Mouse (Mus musculus) stomach, embryonic 16.5 days (tissue): ENCODE measurements around the gene Agmat. TPM values are rescaled to one million over a fixed set of nuclear protein-coding genes. Genes with fewer than 3 reads are reported as not detected.

Source experiments
- ATAC-seq: fragments of 200-750 bp; cut with Nextera tagmentation; 2 replicates; pipeline ENCODE4 v1.8.0; 2017; ENCODE audit warnings: moderate number of reproducible peaks, moderate TSS enrichment; ENCODE audit not compliant: insufficient read depth, low FRiP score
- H3K27ac ChIP-seq: fragments of 300-500 bp; sonication (generic); 2 replicates; pipeline ENCODE4 v1.5.1; 2014; ENCODE audit warnings: low read length
- H3K27me3 ChIP-seq: fragments of 300-500 bp; sonication (generic); 2 replicates; pipeline ENCODE4 v1.6.1; 2014; ENCODE audit warnings: low read length, control low read depth, mixed read lengths; ENCODE audit not compliant: control insufficient read depth, insufficient read depth
- H3K36me3 ChIP-seq: fragments of 300-500 bp; sonication (generic); 2 replicates; pipeline ENCODE4 v1.6.1; 2014; ENCODE audit warnings: low read length; ENCODE audit not compliant: control insufficient read depth, insufficient read depth
- H3K4me1 ChIP-seq: fragments of 300-500 bp; sonication (generic); 2 replicates; pipeline ENCODE4 v1.6.1; 2014; ENCODE audit warnings: low read length, control low read depth, mixed read lengths; ENCODE audit not compliant: control insufficient read depth, insufficient read depth
- H3K4me2 ChIP-seq: fragments of 300-500 bp; sonication (generic); 2 replicates; pipeline ENCODE4 v1.6.1; 2014; ENCODE audit warnings: low read depth, low read length, mixed read lengths
- H3K4me3 ChIP-seq: fragments of 300-500 bp; sonication (generic); replicated peaks from 2 replicates; pipeline ENCODE4 v1.5.1; 2014; ENCODE audit warnings: mild to moderate bottlenecking, low read length
- H3K9ac ChIP-seq: fragments of 300-500 bp; sonication (generic); 2 replicates; pipeline ENCODE4 v1.6.1; 2014; ENCODE audit warnings: low read length
- H3K9me3 ChIP-seq: fragments of 300-500 bp; sonication (generic); replicated peaks from 2 replicates; pipeline ENCODE4 v1.6.1; 2016; ENCODE audit warnings: low read length, control low read depth; ENCODE audit not compliant: control insufficient read depth
- WGBS: fragments of 180-500 bp; shearing (Covaris S2); extraction: QIAGEN DNeasy Blood & Tissue Kit; methylation state at CpG from one replicate; pipeline ENCODE4 v1.1.7; 2014; 5-methylcytosine and 5-hydroxymethylcytosine counted together
- polyA plus RNA-seq: library from polyadenylated mRNA; unstranded; fragments of >200 nt; fragmentation: Nextera tagmentation; extraction: Ambion mirVana; gene quantifications from 2 replicates; pipeline ENCODE4 v1.2.1, GENCODE M21; 2015

The Agmat gene
- polyA plus RNA-seq, 1 experiment from 2014 or later = 8.0 TPM

DNA sequence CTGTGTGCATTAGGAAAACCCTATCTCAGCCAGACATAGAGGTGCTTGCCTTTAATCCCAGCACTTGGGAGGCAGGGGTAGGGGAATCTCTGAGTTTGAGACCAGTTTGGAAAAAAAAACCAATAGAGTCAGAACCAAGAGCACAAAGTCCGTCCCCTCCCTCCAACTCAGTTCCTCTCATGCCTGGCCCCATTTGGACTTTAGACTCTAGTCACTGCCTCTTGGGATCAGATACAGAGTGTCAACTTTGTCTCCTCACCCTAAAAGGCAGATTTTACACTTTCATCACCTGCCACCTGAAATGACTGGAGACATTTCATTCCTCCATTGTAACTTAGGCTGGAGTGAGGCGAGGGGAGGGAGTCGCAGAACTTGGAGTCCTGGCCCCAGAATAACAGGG is 17.2 kb upstream of the Agmat start:
- Histone ChIP-seq H3K27me3 (no peaks in the 10 kb centered on the region), H3K36me3 (no peaks in the 10 kb centered on the region), H3K9me3 (no peaks in the 10 kb centered on the region), H3K4me1 (no peaks in the 10 kb centered on the region; the same call in 1 of the 2 replicates), H3K4me3 (no peak overlapping the region), H3K27ac (peak overlapping the region; percentile 60), H3K4me2 (no peak overlapping the region), H3K9ac (peak overlapping the region; percentile 29; the same call in 1 of the 2 replicates)
- WGBS = 70% methylated on average over 3 of the region's 3 CpGs
- peak; percentile 71; the same call in 1 of the 2 replicates for ATAC-seq

DNA sequence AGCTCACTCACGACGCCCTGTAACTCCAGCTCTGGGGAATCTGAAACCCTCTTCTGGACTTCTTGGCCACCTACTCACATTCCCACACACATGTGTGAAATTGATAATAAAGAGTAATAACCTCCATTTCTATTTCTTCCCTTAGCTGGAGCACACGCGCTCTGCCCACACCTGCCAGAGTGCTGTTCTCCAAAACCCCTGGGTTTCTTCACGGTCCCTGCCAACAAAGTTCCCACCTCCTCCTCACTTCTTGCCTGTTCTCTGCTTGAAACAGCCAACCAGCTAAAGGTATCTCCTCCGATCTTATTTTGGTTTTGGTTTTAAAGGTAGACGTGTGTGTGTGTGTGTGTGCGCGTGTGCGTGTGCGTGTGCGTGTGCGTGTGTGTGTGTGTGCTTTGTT is 16.1 kb upstream of the Agmat start:
- H3K4me1 ChIP-seq = no peaks in the 10 kb centered on the region; the same call in 1 of the 2 replicates
- no peak overlapping the region for H3K9ac ChIP-seq
- WGBS = 79% methylated on average over 13 of the region's 13 CpGs
- H3K27ac ChIP-seq = no peak overlapping the region
- no peaks in the 10 kb centered on the region for H3K9me3 ChIP-seq
- no peaks in the 10 kb centered on the region for H3K36me3 ChIP-seq
- H3K27me3 ChIP-seq = no peaks in the 10 kb centered on the region
- no peak overlapping the region for H3K4me2 ChIP-seq
- ATAC-seq = no peak
- H3K4me3 ChIP-seq = no peak overlapping the region

DNA sequence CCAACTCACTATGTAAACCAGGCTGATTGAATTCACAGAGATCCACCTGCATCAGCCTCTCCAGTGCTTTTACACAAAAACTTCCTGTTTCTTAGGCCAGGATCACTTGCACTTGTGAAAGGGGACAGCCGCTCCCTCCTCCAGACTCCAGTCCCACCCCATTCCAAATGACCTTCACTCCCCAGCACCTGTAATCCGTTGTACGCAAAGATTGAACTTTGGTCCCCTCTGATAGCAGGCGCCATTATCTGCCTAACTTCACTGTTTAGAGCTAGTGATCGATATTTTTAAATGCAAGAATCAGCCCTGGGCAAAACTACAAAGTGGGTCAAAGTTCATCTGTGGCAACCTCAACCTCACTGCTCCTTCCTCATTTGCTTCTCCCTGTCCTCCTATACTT is 14.7 kb upstream of the Agmat start:
- Histone ChIP-seq H3K4me3 (no peak overlapping the region), H3K36me3 (no peaks in the 10 kb centered on the region), H3K4me1 (no peaks in the 10 kb centered on the region; the same call in 1 of the 2 replicates), H3K27ac (no peak overlapping the region), H3K9me3 (no peaks in the 10 kb centered on the region), H3K27me3 (no peaks in the 10 kb centered on the region), H3K4me2 (no peak overlapping the region), H3K9ac (no peak overlapping the region)
- 0 out of 2 replicates have a peak, but pooled peaks have one; percentile 29 for ATAC-seq
- 62% methylated on average over 5 of the region's 5 CpGs for WGBS

DNA sequence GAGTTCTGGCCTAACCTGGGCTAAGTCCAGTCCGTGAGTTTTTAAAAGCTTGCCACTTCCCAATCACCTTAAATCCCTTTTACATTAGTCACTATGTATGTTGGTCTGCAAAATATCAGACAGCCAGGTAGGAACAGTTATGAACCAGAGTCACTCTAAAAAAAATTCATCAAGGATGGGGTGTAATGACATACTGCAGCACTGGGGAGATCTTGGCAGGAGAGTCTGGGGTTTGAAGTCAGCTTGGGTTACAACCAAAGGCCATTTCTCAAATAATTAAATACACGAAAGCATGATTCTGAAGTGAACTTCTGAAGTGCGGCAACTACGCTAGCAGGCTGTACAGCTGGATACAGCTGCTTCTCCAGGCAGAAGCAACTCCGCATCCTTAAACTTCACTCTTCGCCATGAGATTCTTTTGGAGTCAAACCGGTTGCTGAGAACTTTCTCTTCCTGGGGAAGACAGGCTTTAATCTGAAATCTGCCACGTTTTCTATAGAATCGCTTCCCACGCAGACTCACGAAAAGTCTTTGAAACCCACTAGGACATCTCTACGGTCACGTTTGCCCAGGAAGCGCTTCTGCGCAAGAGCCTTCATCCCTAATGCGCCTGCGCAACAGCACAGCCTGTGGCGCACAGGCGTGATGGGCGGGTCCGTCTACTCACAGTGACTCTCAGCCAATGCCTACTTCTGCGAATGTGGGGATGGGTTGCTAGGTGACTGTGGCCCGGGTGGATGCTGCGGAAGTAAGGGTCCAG is 11.8 kb upstream of the Agmat start:
- Histone ChIP-seq H3K4me1 (no peaks in the 10 kb centered on the region; the same call in 1 of the 2 replicates), H3K27ac (peak overlapping the region; percentile 89), H3K36me3 (no peaks in the 10 kb centered on the region), H3K4me3 (peak overlapping the region; percentile 42), H3K9ac (peak overlapping the region; percentile 61), H3K27me3 (no peaks in the 10 kb centered on the region), H3K9me3 (no peaks in the 10 kb centered on the region), H3K4me2 (peak overlapping the region; percentile 61)
- WGBS = 6% methylated on average over 24 of the region's 24 CpGs
- peak; percentile 94 for ATAC-seq

DNA sequence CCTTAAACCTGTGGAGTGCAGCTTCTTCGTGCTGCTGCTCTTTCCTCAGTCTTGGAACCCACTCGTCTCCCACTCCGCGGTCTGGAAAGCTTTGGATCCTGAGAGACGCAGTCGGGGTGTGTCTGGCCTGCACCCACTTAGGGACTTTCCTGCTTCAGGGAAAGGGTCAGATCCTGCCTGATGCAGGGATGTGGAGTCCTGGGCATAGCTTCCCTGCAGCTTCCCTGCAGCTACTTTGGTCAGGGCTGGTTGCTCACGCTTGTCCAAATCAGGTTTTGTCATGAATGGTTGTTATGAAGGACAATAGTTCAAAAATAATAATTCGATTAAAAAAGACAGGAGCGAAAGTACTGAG is 11.3 kb upstream of the Agmat start:
- WGBS = 23% methylated on average over 9 of the region's 9 CpGs
- Histone ChIP-seq H3K27me3 (no peaks in the 10 kb centered on the region), H3K36me3 (no peaks in the 10 kb centered on the region), H3K4me2 (peak overlapping the region; percentile 61), H3K4me1 (no peaks in the 10 kb centered on the region; the same call in 1 of the 2 replicates), H3K9ac (peak overlapping the region; percentile 43; the same call in 1 of the 2 replicates), H3K27ac (peak overlapping the region; percentile 89), H3K4me3 (peak overlapping the region; percentile 42), H3K9me3 (no peaks in the 10 kb centered on the region)
- ATAC-seq = no peak

DNA sequence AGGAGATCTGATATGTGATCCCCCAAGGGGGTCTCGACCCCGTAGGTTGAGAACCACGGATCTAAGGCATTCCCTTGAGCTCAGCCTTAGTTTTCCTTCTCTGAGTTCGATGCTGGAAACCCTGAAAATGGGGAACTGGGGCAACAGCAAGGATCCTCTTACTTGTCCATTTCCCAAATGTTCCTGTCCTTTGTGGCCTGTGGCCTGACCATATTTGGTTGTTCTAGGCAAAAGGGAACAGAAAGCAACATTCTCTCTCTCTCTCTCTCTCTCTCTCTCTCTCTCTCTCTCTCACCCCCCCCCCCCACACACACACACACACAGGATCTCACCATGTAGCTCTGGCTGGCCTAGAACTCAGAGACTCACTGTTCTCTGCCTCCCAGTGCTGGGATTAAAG is 9.6 kb upstream of the Agmat start:
- no peak overlapping the region for H3K4me2 ChIP-seq
- no peaks in the 10 kb centered on the region for H3K36me3 ChIP-seq
- H3K27ac ChIP-seq = no peak overlapping the region
- H3K4me1 ChIP-seq = no peaks in the 10 kb centered on the region; the same call in 1 of the 2 replicates
- H3K4me3 ChIP-seq = no peak overlapping the region
- WGBS = 72% methylated on average over 4 of the region's 4 CpGs
- no peak for ATAC-seq
- no peak overlapping the region for H3K9ac ChIP-seq
- H3K27me3 ChIP-seq = no peaks in the 10 kb centered on the region
- no peaks in the 10 kb centered on the region for H3K9me3 ChIP-seq

DNA sequence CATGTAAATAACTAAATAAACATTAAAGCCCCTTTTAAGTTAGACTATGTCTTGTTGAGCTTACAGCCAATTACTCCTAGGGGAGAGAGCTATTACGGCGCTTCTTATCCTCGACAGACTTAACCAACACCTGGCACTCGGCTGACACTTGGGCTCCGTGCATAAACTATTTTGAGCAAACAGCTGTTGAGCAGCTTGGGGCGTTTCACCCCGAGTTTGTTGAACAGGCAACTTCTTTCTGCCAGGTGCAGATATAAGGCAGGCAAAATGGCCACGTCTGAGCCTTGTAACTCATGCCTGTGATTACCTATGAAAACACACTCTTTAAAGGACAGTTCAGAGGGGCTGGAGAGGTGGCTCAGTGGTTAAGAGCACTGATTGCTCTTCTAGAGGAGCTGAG is 8.5 kb upstream of the Agmat start:
- Histone ChIP-seq H3K4me2 (no peak overlapping the region), H3K4me1 (no peaks in the 10 kb centered on the region; the same call in 1 of the 2 replicates), H3K27ac (no peak overlapping the region), H3K27me3 (no peaks in the 10 kb centered on the region), H3K9me3 (no peaks in the 10 kb centered on the region), H3K36me3 (no peaks in the 10 kb centered on the region), H3K9ac (no peak overlapping the region), H3K4me3 (no peak overlapping the region)
- WGBS = 65% methylated on average over 8 of the region's 8 CpGs
- ATAC-seq = no peak

DNA sequence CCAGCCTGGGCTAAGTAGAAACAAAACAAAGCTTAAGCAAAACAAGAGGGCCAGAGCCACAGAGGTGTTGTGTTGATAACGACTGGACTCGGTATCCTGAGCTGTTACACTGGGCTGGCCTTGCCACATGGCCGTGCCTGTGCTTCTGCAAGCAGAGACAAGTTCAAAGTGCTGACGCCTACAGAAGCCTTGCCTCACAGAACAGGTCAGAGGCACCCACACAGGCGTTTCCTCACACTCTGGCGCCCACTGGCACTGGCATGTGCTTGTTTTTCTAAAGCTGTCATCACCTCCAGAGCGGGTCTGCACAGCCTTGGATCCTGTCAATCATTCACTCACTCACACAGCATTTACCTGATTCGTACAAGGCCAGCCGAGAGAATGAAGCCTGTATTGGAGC is 4.6 kb upstream of the Agmat start:
- no peaks in the 10 kb centered on the region for H3K36me3 ChIP-seq
- peak overlapping the region; percentile 81 for H3K27ac ChIP-seq
- peak; percentile 87 for ATAC-seq
- no peaks in the 10 kb centered on the region for H3K9me3 ChIP-seq
- no peak overlapping the region for H3K4me3 ChIP-seq
- no peaks in the 10 kb centered on the region for H3K4me1 ChIP-seq
- H3K27me3 ChIP-seq = no peaks in the 10 kb centered on the region
- no peak overlapping the region for H3K9ac ChIP-seq
- WGBS = 47% methylated on average over 9 of the region's 9 CpGs
- no peak overlapping the region for H3K4me2 ChIP-seq

DNA sequence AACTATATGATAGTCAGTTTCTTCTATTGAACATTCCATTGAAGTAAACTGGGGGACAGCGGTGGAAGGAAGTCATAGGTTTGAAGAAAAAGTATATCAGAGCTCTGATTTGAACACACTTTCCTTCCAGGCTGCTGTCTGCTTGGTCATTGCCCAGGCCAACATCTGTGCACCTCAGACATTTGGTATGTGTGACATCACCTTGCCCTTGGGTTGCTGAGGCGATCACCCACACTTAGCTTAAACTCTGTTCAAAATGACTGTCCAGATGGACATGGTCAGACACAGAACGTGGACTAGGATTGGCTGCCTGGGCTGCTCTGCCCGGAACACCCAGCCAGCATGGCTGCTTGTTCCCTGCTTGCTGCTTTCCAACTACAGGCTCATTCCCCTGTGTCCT is 4.1 kb upstream of the Agmat start:
- Histone ChIP-seq H3K27ac (peak overlapping the region; percentile 81), H3K4me3 (no peak overlapping the region), H3K9me3 (no peaks in the 10 kb centered on the region), H3K9ac (no peak overlapping the region), H3K36me3 (no peaks in the 10 kb centered on the region), H3K4me2 (no peak overlapping the region), H3K27me3 (no peaks in the 10 kb centered on the region), H3K4me1 (no peaks in the 10 kb centered on the region)
- no peak for ATAC-seq
- 90% methylated on average over 4 of the region's 4 CpGs for WGBS
